Mouse (Mus musculus) MEL (cell line): ENCODE measurements around the gene Cblb. TPM values are rescaled to one million over a fixed set of nuclear protein-coding genes. Genes with fewer than 3 reads are reported as not detected.

Experiments used
- DNase-seq: peaks from one replicate; pipeline ENCODE4 v3.0.0; 2011; ENCODE audit warnings: low read depth, low spot score
- H3K27ac ChIP-seq: 2 replicates; pipeline ENCODE4 v1.5.1; 2012; ENCODE audit warnings: low read depth, mild to moderate bottlenecking, control low read depth, low read length, moderate library complexity; ENCODE audit not compliant: control insufficient read depth
- H3K27me3 ChIP-seq, 2 experiments: fragments of 150-350 bp in 1 of 2; sonication (generic) in 1 of 2; 2 replicates each; pipeline ENCODE4 v1.6.1; 2012; ENCODE audit warnings: low read length in 2 of 2, mild to moderate bottlenecking in 2 of 2, improper control_type of control experiment in 1 of 2, moderate library complexity in 1 of 2; ENCODE audit not compliant: insufficient read depth in 2 of 2, control insufficient read depth in 1 of 2
- H3K36me3 ChIP-seq, 2 experiments: 2 replicates each; pipeline ENCODE4 v1.6.1; 2012 to 2014; ENCODE audit warnings: low read length in 2 of 2, improper control_type of control experiment in 1 of 2, inconsistent platforms in 1 of 2, mild to moderate bottlenecking in 1 of 2; ENCODE audit not compliant: insufficient read depth in 2 of 2, control insufficient read depth in 1 of 2
- H3K4me1 ChIP-seq, 2 experiments: fragments of 150-350 bp in 1 of 2; sonication (generic) in 1 of 2; 2 replicates each; pipeline ENCODE4 v1.6.1; 2012; ENCODE audit warnings: low read length in 2 of 2, improper control_type of control experiment in 1 of 2, mild to moderate bottlenecking in 1 of 2; ENCODE audit not compliant: insufficient read depth in 2 of 2, control insufficient read depth in 1 of 2
- H3K4me3 ChIP-seq, 2 experiments: fragments of 150-350 bp in 1 of 2; sonication (generic) in 1 of 2; 2 replicates each; pipeline ENCODE4 v1.5.1; 2012; ENCODE audit warnings: low read depth in 2 of 2, low read length in 2 of 2, mild to moderate bottlenecking in 2 of 2, moderate library complexity in 2 of 2, control low read depth in 1 of 2, improper control_type of control experiment in 1 of 2; ENCODE audit not compliant: control insufficient read depth in 1 of 2, insufficient read depth in 1 of 2
- H3K79me2 ChIP-seq: 2 replicates; pipeline ENCODE4 v1.6.1; 2012; ENCODE audit warnings: mild to moderate bottlenecking, low read length, moderate library complexity; ENCODE audit not compliant: control insufficient read depth, poor library complexity, insufficient read depth
- H3K9ac ChIP-seq: 2 replicates; pipeline ENCODE4 v1.6.1; 2012; ENCODE audit warnings: low read depth, mild to moderate bottlenecking, control low read depth, low read length, moderate library complexity; ENCODE audit not compliant: control insufficient read depth, poor library complexity, severe bottlenecking
- H3K9me3 ChIP-seq: fragments of 150-350 bp; sonication (generic); replicated peaks from 2 replicates; pipeline ENCODE4 v1.6.1; 2012; ENCODE audit warnings: mild to moderate bottlenecking, low read length, improper control_type of control experiment, moderate library complexity; ENCODE audit not compliant: insufficient read depth
- BHLHE40 ChIP-seq: IDR thresholded peaks from 2 replicates; pipeline ENCODE4 v1.6.1; 2012; ENCODE audit warnings: low read depth, mild to moderate bottlenecking, inconsistent platforms, low read length, improper control_type of control experiment, borderline replicate concordance
- E2F4 ChIP-seq: IDR thresholded peaks from 2 replicates; pipeline ENCODE4 v1.6.1; 2011; ENCODE audit warnings: low read depth, low read length, improper control_type of control experiment, borderline replicate concordance
- ELF1 ChIP-seq: IDR thresholded peaks from 2 replicates; pipeline ENCODE4 v1.6.1; 2014; ENCODE audit warnings: low read depth, mild to moderate bottlenecking, inconsistent platforms, low read length, improper control_type of control experiment, moderate library complexity
- EP300 ChIP-seq, 2 experiments: IDR thresholded peaks; 2 replicates each; pipeline ENCODE4 v1.6.1; 2011; ENCODE audit warnings: improper control_type of control experiment in 2 of 2, low read length in 2 of 2, low read depth in 1 of 2, mild to moderate bottlenecking in 1 of 2
- ETS1 ChIP-seq: IDR thresholded peaks from 2 replicates; pipeline ENCODE4 v1.6.1; 2012; ENCODE audit warnings: low read depth, mild to moderate bottlenecking, inconsistent platforms, low read length, improper control_type of control experiment, moderate library complexity
- GABPA ChIP-seq: IDR thresholded peaks from 2 replicates; pipeline ENCODE4 v1.6.1; 2012; ENCODE audit warnings: low read depth, mild to moderate bottlenecking, inconsistent platforms, low read length, improper control_type of control experiment, moderate library complexity
- GATA1 ChIP-seq: IDR thresholded peaks from 2 replicates; pipeline ENCODE4 v1.6.1; 2011; ENCODE audit warnings: low read depth, low read length, improper control_type of control experiment
- HCFC1 ChIP-seq: IDR thresholded peaks from 2 replicates; pipeline ENCODE4 v1.6.1; 2012; ENCODE audit warnings: low read depth, mild to moderate bottlenecking, inconsistent platforms, low read length, improper control_type of control experiment, moderate library complexity
- KAT2A ChIP-seq: conservative IDR thresholded peaks from 2 replicates; pipeline ENCODE4 v1.6.1; 2012; ENCODE audit warnings: low read depth, low read length, improper control_type of control experiment, inconsistent platforms
- MAX ChIP-seq: IDR thresholded peaks from 2 replicates; pipeline ENCODE4 v1.6.1; 2011; ENCODE audit warnings: low read length, improper control_type of control experiment
- MAZ ChIP-seq: IDR thresholded peaks from 2 replicates; pipeline ENCODE4 v1.6.1; 2012; ENCODE audit warnings: low read depth, mild to moderate bottlenecking, inconsistent platforms, low read length, improper control_type of control experiment
- MYC ChIP-seq: IDR thresholded peaks from 2 replicates; pipeline ENCODE4 v1.6.1; 2011; ENCODE audit warnings: low read depth, mild to moderate bottlenecking, low read length, improper control_type of control experiment, moderate library complexity
- NRF1 ChIP-seq: IDR thresholded peaks from 2 replicates; pipeline ENCODE4 v1.6.1; 2014; ENCODE audit warnings: low read depth, mild to moderate bottlenecking, inconsistent platforms, low read length, improper control_type of control experiment, moderate library complexity; ENCODE audit not compliant: poor library complexity, insufficient read depth, severe bottlenecking
- POLR2AphosphoS2 ChIP-seq: IDR thresholded peaks from 2 replicates; pipeline ENCODE4 v1.6.1; 2011; ENCODE audit warnings: low read length, improper control_type of control experiment
- POLR2AphosphoS5 ChIP-seq: IDR thresholded peaks from 2 replicates; pipeline ENCODE4 v1.6.1; 2012; ENCODE audit warnings: low read depth, borderline replicate concordance, mild to moderate bottlenecking, inconsistent platforms, low read length, moderate library complexity, mixed read lengths
- RAD21 ChIP-seq: IDR thresholded peaks from 2 replicates; pipeline ENCODE4 v1.6.1; 2011; ENCODE audit warnings: mild to moderate bottlenecking, low read depth, low read length, improper control_type of control experiment
- SIN3A ChIP-seq: IDR thresholded peaks from 2 replicates; pipeline ENCODE4 v1.6.1; 2012; ENCODE audit warnings: low read length, improper control_type of control experiment, inconsistent platforms
- SMC3 ChIP-seq: IDR thresholded peaks from 2 replicates; pipeline ENCODE4 v1.6.1; 2011; ENCODE audit warnings: low read depth, low read length, improper control_type of control experiment
- TBP ChIP-seq: IDR thresholded peaks from 2 replicates; pipeline ENCODE4 v1.8.0; 2011; ENCODE audit warnings: low read depth, low read length, improper control_type of control experiment
- USF2 ChIP-seq, 2 experiments: IDR thresholded peaks; 2 replicates each; pipeline ENCODE4 v1.6.1; 2011 to 2012; ENCODE audit warnings: improper control_type of control experiment in 2 of 2, low read length in 2 of 2, borderline replicate concordance in 1 of 2, inconsistent platforms in 1 of 2, low read depth in 1 of 2, mild to moderate bottlenecking in 1 of 2; ENCODE audit not compliant: insufficient read depth in 1 of 2
- ZKSCAN1 ChIP-seq: IDR thresholded peaks from 2 replicates; pipeline ENCODE4 v1.6.1; 2012; ENCODE audit warnings: low read depth, mild to moderate bottlenecking, inconsistent platforms, low read length, improper control_type of control experiment, moderate library complexity
- ZMIZ1 ChIP-seq: IDR thresholded peaks from 2 replicates; pipeline ENCODE4 v1.6.1; 2012; ENCODE audit warnings: low read depth, mild to moderate bottlenecking, inconsistent platforms, low read length, improper control_type of control experiment, moderate library complexity
- ZNF384 ChIP-seq: IDR thresholded peaks from 2 replicates; pipeline ENCODE4 v1.6.1; 2012; ENCODE audit warnings: low read depth, mild to moderate bottlenecking, inconsistent platforms, low read length, improper control_type of control experiment
- polyA plus RNA-seq, 2 experiments: library from polyadenylated mRNA; stranded (reverse) in 1 of 2; unstranded in 1 of 2; fragments of >175 nt in 1 of 2; fragments of >200 nt in 1 of 2; gene quantifications; 2 replicates each; pipeline versions ENCODE4 v1.2.1 to v1.2.4; 2012; ENCODE audit warnings: low replicate concordance in 2 of 2, low read depth in 1 of 2; ENCODE audit not compliant: insufficient read length in 2 of 2, insufficient read depth in 1 of 2, missing spikeins in 1 of 2
- total RNA-seq: library from RNA; depleted of rRNA; stranded (reverse); fragments of 300-350 nt; gene quantifications from 2 replicates; pipeline ENCODE4 v1.2.3, GENCODE M21; 2012

Gene Cblb
- total and polyA plus RNA-seq, 3 experiments: 1.5 to 5.7 TPM; not detected in 1

GRCm38 (mm10) chr16:52032376-52033330 lies 1.6 kb downstream of the Cblb start (continued):
- TF ChIP-seq NRF1 (no peak), GATA1 (no peak)

- Histone ChIP-seq H3K27ac (no peak overlapping the region), H3K4me1 (peaks cover 0 to 3% of the 10 kb centered on the region in 2 experiments; a peak in 1 of 4 replicates), H3K27me3 (no peaks in the 10 kb centered on the region), H3K36me3 (peaks cover 0 to 8% of the 10 kb centered on the region in 2 experiments; a peak in 2 of 4 replicates)
- TF ChIP-seq MYC (no peak), MAX (no peak), KAT2A (no peak), NRF1 (no peak), ZKSCAN1 (no peak), TBP (no peak), POLR2AphosphoS2 (no peak), EP300 (IDR thresholded peaks at IDR 0.05; ENCODE audit: low read depth in 1 of 2, low read length in 2 of 2) (no peak), RAD21 (no peak), HCFC1 (no peak), E2F4 (no peak), ELF1 (no peak)
- TF ChIP-seq, all 39 proteins: peak for 0
- peaks cover 3% of the 10 kb centered on the region; the same call in 1 of the 2 replicates for H3K79me2 ChIP-seq
- H3K4me3 ChIP-seq: no peak overlapping the region
- no peaks in the 10 kb centered on the region for H3K9me3 ChIP-seq
- no peak overlapping the region for H3K9ac ChIP-seq
- DNase-seq: no peak
Measured at GRCm38 (mm10) chr16:52033381-52034315, 2.6 kb downstream of the Cblb start.

GRCm38 (mm10) chr16:52034356-52034755 lies 3.3 kb downstream of the Cblb start:
- no peak overlapping the region for H3K27ac ChIP-seq
- H3K79me2 ChIP-seq: peaks cover 3% of the 10 kb centered on the region; the same call in 1 of the 2 replicates
- peaks cover 0 to 8% of the 10 kb centered on the region in 2 experiments; a peak in 2 of 4 replicates for H3K36me3 ChIP-seq
- no peak overlapping the region for H3K4me3 ChIP-seq
- H3K4me1 ChIP-seq: peaks cover 0 to 3% of the 10 kb centered on the region in 2 experiments; a peak in 1 of 4 replicates
- DNase-seq: no peak
- H3K9me3 ChIP-seq: no peaks in the 10 kb centered on the region
- no peaks in the 10 kb centered on the region for H3K27me3 ChIP-seq
- no peak overlapping the region for H3K9ac ChIP-seq
- TF ChIP-seq ZNF384 (no peak), MAX (no peak), ZMIZ1 (no peak), POLR2AphosphoS2 (no peak), USF2 (IDR thresholded peaks at IDR 0.05; ENCODE audit: borderline replicate concordance in 1 of 2, insufficient read depth in 1 of 2, low read depth in 1 of 2, low read length in 2 of 2) (no peak), TBP (no peak), GABPA (no peak), RAD21 (no peak), EP300 (IDR thresholded peaks at IDR 0.05; ENCODE audit: low read depth in 1 of 2, low read length in 2 of 2) (no peak), E2F4 (no peak), ETS1 (no peak), SIN3A (no peak), MAZ (no peak), POLR2AphosphoS5 (no peak), BHLHE40 (no peak), SMC3 (no peak)
